Mouse (Mus musculus): ENCODE measurements at regions not wholly inside any gene's neighbourhood (a gene's known extent, or its start where the extent isn't known, plus 50 kb on each side); places are given as distances from the start of the nearest gene placed in this dataset.

DNA sequence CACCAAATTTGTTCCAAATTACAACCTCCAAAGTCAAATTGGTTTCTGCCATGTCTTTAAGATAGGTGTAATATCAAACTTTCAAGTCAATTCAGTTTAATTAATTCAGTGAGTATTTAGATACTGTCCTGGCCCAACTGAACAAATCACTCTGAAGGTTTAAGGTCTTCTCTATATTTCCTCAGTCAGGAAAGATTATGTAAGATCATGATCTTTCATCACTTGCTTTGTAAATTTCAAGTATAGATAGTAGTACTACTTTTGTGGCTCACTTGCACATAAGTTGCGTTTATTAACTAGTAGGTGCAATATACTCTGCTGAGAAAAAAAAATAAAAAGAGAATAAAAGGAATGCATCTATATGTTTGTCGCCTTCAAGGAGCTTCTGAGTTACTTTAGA is 485.4 kb downstream of the H2al1n start:
- ATAC-seq (no peak), DNase-seq (ENCODE audit: low spot score) (no peak)
- Histone ChIP-seq H3K9ac (replicated peaks; ENCODE audit: low read depth) (no peak overlapping the region), H3K4me1 (ENCODE audit: insufficient read depth, low read depth, low read length) (no peaks in the 10 kb centered on the region), H3K4me3 (ENCODE audit: low read depth, low read length) (no peak overlapping the region), H3K27me3 (replicated peaks; ENCODE audit: insufficient read depth, low read length) (no peaks in the 10 kb centered on the region), H3K27ac (ENCODE audit: low read length) (no peak overlapping the region), H3K36me3 (ENCODE audit: insufficient read depth, low read length) (no peaks in the 10 kb centered on the region), H3K4me2 (replicated peaks; ENCODE audit: low read depth, low read length) (no peak overlapping the region), H3K9me3 (ENCODE audit: low read length) (no peaks in the 10 kb centered on the region)
- 74% methylated on average over 2 of the region's 2 CpGs for WGBS
- TF ChIP-seq EP300 (IDR thresholded peaks at IDR 0.05), result no peak
- no peak for TF ChIP-seq CTCF (IDR thresholded peaks at IDR 0.05)

DNA sequence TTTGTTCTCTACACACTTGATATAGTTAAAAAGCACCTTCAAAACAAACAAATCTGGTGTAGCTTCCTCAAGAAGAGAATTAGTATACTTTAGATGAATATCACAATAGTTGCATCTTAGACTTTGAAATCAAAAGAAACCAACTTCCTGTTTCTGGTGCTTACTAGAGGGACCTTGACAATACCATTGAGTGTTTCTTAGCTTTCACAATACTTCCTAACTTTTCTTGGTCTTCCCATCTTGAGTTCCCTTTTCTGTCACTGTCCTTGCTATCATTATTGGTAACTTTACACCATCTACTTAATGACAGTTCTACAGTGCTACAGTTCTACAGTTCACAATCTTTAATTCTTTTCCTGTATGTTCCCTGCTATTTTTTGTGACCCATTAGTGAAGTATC is 528.1 kb downstream of the H2al1n start:
- no peaks in the 10 kb centered on the region for H3K9me3 ChIP-seq (ENCODE audit: low read length)
- H3K9ac ChIP-seq (replicated peaks; ENCODE audit: low read depth), result no peak overlapping the region
- ATAC-seq (no peak), DNase-seq (ENCODE audit: low spot score) (no peak)
- no peaks in the 10 kb centered on the region for H3K27me3 ChIP-seq (replicated peaks; ENCODE audit: insufficient read depth, low read length)
- no peak overlapping the region for H3K27ac ChIP-seq (ENCODE audit: low read length)
- H3K4me3 ChIP-seq (ENCODE audit: low read depth, low read length), result no peak overlapping the region
- no peaks in the 10 kb centered on the region for H3K36me3 ChIP-seq (ENCODE audit: insufficient read depth, low read length)
- H3K4me2 ChIP-seq (replicated peaks; ENCODE audit: low read depth, low read length), result no peak overlapping the region
- TF ChIP-seq EP300 (IDR thresholded peaks at IDR 0.05) (no peak), CTCF (IDR thresholded peaks at IDR 0.05) (no peak)
- no peaks in the 10 kb centered on the region for H3K4me1 ChIP-seq (ENCODE audit: insufficient read depth, low read depth, low read length)

Measured in lung, postnatal 0 days (tissue).